Mouse (Mus musculus) adrenal gland, adult 2 months (tissue): ENCODE data around the gene Cs. TPM values are rescaled to one million over a fixed set of nuclear protein-coding genes. Genes with fewer than 3 reads are reported as not detected.

Source experiments
- DNase-seq: peaks from one replicate; pipeline ENCODE4 v3.0.0; 2021
- microRNA-seq, 2 experiments: library from miRNA; unstranded; fragments of <30 nt; microRNA quantifications; one replicate each; pipeline ENCODE4 v1.2.0; 2021
- polyA plus RNA-seq: library from polyadenylated mRNA; depleted of rRNA; stranded (reverse); fragments of >200 nt; gene quantifications from 2 replicates; pipeline ENCODE4 v1.2.3, GENCODE M21; 2012; rRNA removed
- total RNA-seq, 2 experiments: library from RNA; stranded (reverse); gene quantifications; 2 replicates each; pipeline ENCODE4 v1.2.3; 2021

Cs gene
- total and polyA plus RNA-seq, 3 experiments, result 315 to 444 (median 391) TPM

DNA sequence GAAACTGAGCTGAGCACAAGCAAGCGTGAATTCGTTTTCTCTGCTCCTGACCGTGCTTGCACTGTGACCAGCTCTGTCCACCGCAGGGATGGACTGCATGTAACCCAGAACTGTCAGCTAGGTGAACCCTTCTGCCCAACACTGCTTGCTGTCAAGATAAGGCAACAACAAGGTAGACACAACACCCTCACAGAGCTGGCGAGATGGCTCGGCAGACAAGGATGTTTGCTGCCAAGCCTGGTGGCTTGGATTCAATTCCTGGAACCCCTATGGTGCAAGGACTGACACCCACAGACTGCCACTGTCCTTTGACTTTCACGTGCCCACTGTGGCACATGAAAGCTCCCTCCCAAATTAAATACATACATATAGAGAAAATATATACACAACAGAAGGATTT lies 66.4 kb downstream of the Cs start:
- no peak for DNase-seq

DNA sequence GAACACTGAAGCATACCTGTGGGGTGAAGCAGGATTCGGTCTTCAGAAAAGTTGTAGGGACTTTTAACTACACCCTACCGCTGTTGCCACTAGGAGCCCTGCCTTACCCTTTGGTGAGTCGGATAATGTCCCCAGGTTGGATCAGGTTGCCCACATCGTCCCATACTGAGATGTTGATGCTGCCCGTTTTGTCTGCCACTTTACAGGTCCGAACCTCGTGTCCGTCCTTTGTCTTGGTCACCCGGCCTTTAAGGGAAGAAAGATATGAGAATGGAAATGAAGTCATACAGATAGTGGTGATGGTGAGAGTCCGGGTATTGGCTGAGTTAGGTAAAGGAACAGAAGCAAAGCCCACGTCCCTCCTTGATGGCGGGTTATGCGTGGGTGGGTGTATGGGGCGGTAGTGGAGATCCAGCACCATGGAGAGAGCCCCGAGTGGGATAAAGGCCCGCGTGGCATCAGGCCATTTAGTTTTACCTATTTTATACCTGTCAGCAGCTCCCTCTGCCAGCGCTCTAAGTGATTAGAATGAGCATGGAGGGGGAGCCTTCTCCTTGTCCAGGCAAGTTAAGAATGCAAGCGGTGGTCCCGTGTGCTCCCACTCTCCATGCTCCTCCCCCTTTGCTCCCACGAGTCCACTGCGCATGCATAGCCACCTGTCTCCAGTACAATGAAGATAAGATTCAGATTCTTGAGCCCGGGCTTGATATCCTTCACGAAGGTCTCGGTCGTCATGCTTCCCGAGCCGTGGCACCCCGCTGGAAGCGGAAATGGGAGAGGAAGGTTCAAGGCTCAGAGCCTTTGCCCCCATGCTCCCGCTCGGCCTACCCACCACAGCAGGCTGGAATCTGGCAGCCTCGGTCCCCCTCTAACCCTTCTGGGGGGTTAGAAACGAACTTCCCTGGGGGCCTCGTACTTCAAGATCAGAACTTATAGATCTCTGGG lies 71.3 kb downstream of the Cs start:
- DNase-seq, result no peak

DNA sequence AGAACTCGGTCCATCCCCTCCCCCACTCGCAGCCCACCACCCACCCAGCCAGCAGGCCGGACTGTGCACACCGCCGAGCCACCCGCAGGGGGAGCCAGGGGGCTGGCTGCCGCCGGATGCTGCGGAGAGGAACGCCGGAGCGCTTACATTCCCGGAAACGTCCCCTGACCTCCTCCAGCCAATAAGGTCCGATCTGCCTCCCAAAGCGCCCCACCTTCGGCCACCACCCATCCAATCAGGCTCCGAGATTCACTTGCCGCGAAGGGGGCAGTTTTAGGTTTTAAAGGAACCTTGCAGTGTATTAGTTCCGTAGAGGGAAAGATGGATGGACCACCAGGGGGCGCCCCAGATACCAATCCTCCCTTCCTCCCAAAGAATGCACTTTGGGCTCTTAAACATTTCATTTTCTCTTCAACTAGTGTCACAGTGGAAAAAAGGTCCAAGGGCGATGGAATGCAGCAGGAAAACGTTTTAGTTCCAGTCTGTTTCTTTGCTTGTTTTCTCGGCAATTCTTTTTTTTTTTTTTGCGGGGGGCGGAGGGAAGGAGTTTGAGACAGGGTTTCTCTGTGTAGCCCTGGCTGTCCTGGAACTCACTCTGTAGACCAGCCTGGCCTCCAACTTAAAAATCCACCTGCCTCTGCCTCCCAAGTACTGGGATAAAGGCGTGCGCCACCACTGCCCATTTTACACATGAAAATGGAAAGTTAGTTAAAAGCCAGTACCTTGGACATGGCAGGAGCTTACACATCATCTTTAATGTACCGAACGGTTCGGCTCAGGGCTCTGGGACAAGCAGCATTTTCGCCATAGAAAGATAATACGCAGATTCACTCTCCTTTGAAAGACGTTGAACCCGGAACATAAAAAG lies 72.4 kb downstream of the Cs start:
- DNase-seq, result peak; percentile 98

DNA sequence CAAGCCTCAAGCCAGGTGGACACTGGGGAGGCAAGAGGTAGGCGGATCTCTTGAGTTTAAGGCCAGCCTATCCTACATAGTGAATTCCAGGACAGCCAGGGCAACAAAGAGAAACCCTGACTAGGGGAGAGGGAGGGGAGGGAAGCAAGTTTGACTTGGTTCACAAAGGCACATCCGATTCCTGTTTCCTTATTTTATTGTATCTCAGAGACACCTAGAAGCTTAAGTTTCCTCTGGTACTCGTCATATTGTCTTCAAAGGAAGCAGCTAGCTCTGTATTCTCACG lies 73.0 kb downstream of the Cs start:
- no peak for DNase-seq

DNA sequence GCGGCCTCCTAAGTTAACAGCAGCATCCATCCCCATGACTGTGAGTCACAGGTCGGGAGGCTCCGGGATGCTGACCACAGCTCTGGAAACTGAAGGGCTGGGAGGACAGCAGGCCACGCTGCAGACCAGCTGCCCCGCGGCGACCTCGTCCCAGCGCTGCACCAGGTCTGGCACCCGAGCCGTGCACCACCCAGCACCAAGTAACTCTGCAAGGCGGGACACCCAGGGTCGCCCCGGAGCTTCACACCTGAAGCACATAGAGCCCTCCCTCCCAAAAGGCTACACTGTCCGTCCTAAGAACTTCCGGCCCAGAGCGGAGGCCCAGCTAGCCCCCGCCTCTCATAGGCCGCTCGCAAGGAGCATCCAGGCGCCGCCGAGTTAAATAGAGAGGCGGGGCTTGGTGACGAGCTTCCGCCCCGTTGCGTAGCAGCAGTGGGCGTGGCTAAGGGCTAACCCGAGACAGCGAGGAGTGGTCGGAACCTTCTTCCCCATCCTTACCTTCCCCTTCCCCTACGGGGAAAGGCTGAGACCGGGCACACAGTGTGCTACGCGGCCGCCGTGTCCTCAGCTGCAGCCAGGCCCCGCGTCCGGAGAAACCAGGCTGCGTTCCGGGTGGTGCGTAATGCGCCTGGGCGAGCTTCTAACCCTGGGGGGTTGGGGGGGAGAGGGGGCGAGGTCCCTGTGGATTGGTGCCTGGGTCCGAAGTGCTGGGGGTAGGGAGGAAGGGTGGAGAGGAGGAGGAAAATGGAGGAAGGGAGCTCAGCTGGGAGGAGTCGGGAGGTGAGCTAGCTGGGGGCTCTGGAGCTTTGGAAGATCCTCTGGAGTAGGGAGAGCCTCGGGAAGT lies 73.9 kb downstream of the Cs start, which contains the start of the genes Nabp2 and Rnf41:
Nabp2 (minus strand) TSS at position 282 of the 844 bp plus-strand sequence.
Rnf41 (plus strand) TSS at position 447 of the 844 bp plus-strand sequence.
- DNase-seq, result peak; percentile 98

DNA sequence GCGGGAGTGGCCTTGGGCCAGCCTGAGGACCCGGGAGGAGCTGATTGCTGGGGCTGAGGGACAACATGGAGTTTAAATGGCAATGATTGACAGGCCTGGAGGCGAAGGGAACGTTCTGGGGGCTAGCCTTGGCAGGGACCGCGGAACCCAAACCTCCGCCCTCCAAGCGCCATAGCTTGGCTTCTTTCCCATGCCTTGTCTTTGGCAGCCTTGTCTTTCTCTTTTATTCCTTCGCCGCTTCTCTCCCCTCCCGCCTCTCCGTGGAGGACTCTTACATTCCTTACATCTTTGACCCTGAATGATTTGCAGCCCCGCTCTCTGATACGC lies 74.5 kb downstream of the Cs start:
- DNase-seq, result no peak

Small RNA genes within 50 kb of the gene (microRNA-seq; reads per million reads assigned to microRNA genes)
- gene Gm25361 (0 reads per million in 2 experiments), gene Gm26308 (0 reads per million in 2 experiments), gene Mir6914 (0.44 to 0.83 reads per million in 2 experiments), gene Mir6915 (0.22 to 1.2 reads per million in 2 experiments)

Other genes with a start within 250 kb of the Cs start
- gene Baz2a, start 246.2 kb upstream of the Cs start, total RNA-seq, result 10 to 100 TPM; 40.8 to 49.6 TPM
- 24.5 and 31.6 TPM in 2 replicates for gene Baz2a, start 246.2 kb upstream of the Cs start, polyA plus RNA-seq
- gene Rbms2, start 157.4 kb upstream of the Cs start, total RNA-seq, result 100 to 1,000 TPM in 1 of 2 experiments, 10 to 100 TPM in 1; 99.3 to 124 TPM
- 118 and 130 TPM in 2 replicates for gene Rbms2, start 157.4 kb upstream of the Cs start, polyA plus RNA-seq
- 1 to 10 TPM; 2.5 to 3.7 TPM for gene Gls2, start 143.3 kb upstream of the Cs start, total RNA-seq
- gene Gls2, start 143.3 kb upstream of the Cs start, polyA plus RNA-seq, result 3.8 and 7.5 TPM in 2 replicates
- gene Spryd4, start 125.9 kb upstream of the Cs start, total RNA-seq, result 10 to 100 TPM; 14.3 to 17.0 TPM
- 5.8 and 7.4 TPM in 2 replicates for gene Spryd4, start 125.9 kb upstream of the Cs start, polyA plus RNA-seq
- not detected for gene Mip, start 111.9 kb upstream of the Cs start, total RNA-seq
- gene Mip, start 111.9 kb upstream of the Cs start, polyA plus RNA-seq, result not detected in 2 replicates
- 1 to 10 TPM; 4.8 to 7.2 TPM for gene Timeless, start 105.7 kb upstream of the Cs start, total RNA-seq
- gene Timeless, start 105.7 kb upstream of the Cs start, polyA plus RNA-seq, result 1.9 and 2.8 TPM in 2 replicates
- 1 to 10 TPM in 1 of 2 experiments, not detected in 1; 1.5 TPM for gene Apon, start 83.6 kb upstream of the Cs start, total RNA-seq
- gene Apon, start 83.6 kb upstream of the Cs start, polyA plus RNA-seq, result 0.10 and 0.40 TPM in 2 replicates
- gene Apof, start 69.1 kb upstream of the Cs start, total RNA-seq, result 10 to 100 TPM in 1 of 2 experiments, under 1 TPM in 1; 0.76 to 19.1 TPM
- 11.0 and 25.2 TPM in 2 replicates for gene Apof, start 69.1 kb upstream of the Cs start, polyA plus RNA-seq
- gene Stat2, start 67.2 kb upstream of the Cs start, total RNA-seq, result 10 to 100 TPM; 24.0 to 33.5 TPM
- gene Stat2, start 67.2 kb upstream of the Cs start, polyA plus RNA-seq, result 37.3 and 39.2 TPM in 2 replicates
- gene Il23a, start 39.0 kb upstream of the Cs start, total RNA-seq, result not detected
- not detected in 2 replicates for gene Il23a, start 39.0 kb upstream of the Cs start, polyA plus RNA-seq
- 10 to 100 TPM; 13.8 to 18.3 TPM for gene Pan2, start 34.4 kb upstream of the Cs start, total RNA-seq
- 17.2 and 20.4 TPM in 2 replicates for gene Pan2, start 34.4 kb upstream of the Cs start, polyA plus RNA-seq
- gene Cnpy2, start 15.3 kb upstream of the Cs start, total RNA-seq, result 100 to 1,000 TPM; 180 to 204 TPM
- gene Cnpy2, start 15.3 kb upstream of the Cs start, polyA plus RNA-seq, result 20.1 and 28.6 TPM in 2 replicates
- gene Coq10a, start 31.3 kb downstream of the Cs start, total RNA-seq, result 10 to 100 TPM; 72.2 to 77.1 TPM
- gene Coq10a, start 31.3 kb downstream of the Cs start, polyA plus RNA-seq, result 44.2 and 116 TPM in 2 replicates
- 10 to 100 TPM; 48.3 to 59.3 TPM for gene Ankrd52, start 39.4 kb downstream of the Cs start, total RNA-seq
- 44.2 and 53.1 TPM in 2 replicates for gene Ankrd52, start 39.4 kb downstream of the Cs start, polyA plus RNA-seq
- not detected for gene Slc39a5, start 63.5 kb downstream of the Cs start, total RNA-seq
- gene Slc39a5, start 63.5 kb downstream of the Cs start, polyA plus RNA-seq, result not detected in 2 replicates
- 10 to 100 TPM; 79.3 to 93.8 TPM for gene Nabp2, start 73.8 kb downstream of the Cs start, total RNA-seq
- gene Nabp2, start 73.8 kb downstream of the Cs start, polyA plus RNA-seq, result 21.3 and 22.2 TPM in 2 replicates
- gene Rnf41, start 73.9 kb downstream of the Cs start, total RNA-seq, result 10 to 100 TPM; 39.1 to 41.7 TPM
- 24.4 and 28.4 TPM in 2 replicates for gene Rnf41, start 73.9 kb downstream of the Cs start, polyA plus RNA-seq
- gene Smarcc2, start 121.5 kb downstream of the Cs start, total RNA-seq, result 100 to 1,000 TPM; 120 to 128 TPM
- gene Smarcc2, start 121.5 kb downstream of the Cs start, polyA plus RNA-seq, result 129 and 130 TPM in 2 replicates
- 100 to 1,000 TPM; 786 to 985 TPM for gene Myl6, start 156.4 kb downstream of the Cs start, total RNA-seq
- 324 and 445 TPM in 2 replicates for gene Myl6, start 156.4 kb downstream of the Cs start, polyA plus RNA-seq
- gene Myl6b, start 161.0 kb downstream of the Cs start, total RNA-seq, result 1 to 10 TPM; 6.2 to 8.3 TPM
- 5.1 and 5.7 TPM in 2 replicates for gene Myl6b, start 161.0 kb downstream of the Cs start, polyA plus RNA-seq
- 10 to 100 TPM; 26.1 to 32.6 TPM for gene Esyt1, start 188.1 kb downstream of the Cs start, total RNA-seq
- gene Esyt1, start 188.1 kb downstream of the Cs start, polyA plus RNA-seq, result 52.8 and 59.6 TPM in 2 replicates
- gene Zc3h10, start 210.0 kb downstream of the Cs start, total RNA-seq, result 10 to 100 TPM; 11.7 to 12.3 TPM
- gene Zc3h10, start 210.0 kb downstream of the Cs start, polyA plus RNA-seq, result 16.0 and 16.3 TPM in 2 replicates
- gene Rpl41, start 211.6 kb downstream of the Cs start, total RNA-seq, result 1,000 to 10,000 TPM; 3,028 to 3,144 TPM
- gene Rpl41, start 211.6 kb downstream of the Cs start, polyA plus RNA-seq, result 1,154 and 1,178 TPM in 2 replicates
- 10 to 100 TPM; 79.7 to 88.2 TPM for gene Pa2g4, start 228.3 kb downstream of the Cs start, total RNA-seq
- 6.4 and 8.6 TPM in 2 replicates for gene Pa2g4, start 228.3 kb downstream of the Cs start, polyA plus RNA-seq